Mouse (Mus musculus): ENCODE measurements around the gene Zdhhc9. TPM values are rescaled to one million over a fixed set of nuclear protein-coding genes. Genes with fewer than 3 reads are reported as not detected.

Gene Zdhhc9
- polyA plus RNA-seq, 1 experiment from 2014 or later = 3.9 TPM

DNA sequence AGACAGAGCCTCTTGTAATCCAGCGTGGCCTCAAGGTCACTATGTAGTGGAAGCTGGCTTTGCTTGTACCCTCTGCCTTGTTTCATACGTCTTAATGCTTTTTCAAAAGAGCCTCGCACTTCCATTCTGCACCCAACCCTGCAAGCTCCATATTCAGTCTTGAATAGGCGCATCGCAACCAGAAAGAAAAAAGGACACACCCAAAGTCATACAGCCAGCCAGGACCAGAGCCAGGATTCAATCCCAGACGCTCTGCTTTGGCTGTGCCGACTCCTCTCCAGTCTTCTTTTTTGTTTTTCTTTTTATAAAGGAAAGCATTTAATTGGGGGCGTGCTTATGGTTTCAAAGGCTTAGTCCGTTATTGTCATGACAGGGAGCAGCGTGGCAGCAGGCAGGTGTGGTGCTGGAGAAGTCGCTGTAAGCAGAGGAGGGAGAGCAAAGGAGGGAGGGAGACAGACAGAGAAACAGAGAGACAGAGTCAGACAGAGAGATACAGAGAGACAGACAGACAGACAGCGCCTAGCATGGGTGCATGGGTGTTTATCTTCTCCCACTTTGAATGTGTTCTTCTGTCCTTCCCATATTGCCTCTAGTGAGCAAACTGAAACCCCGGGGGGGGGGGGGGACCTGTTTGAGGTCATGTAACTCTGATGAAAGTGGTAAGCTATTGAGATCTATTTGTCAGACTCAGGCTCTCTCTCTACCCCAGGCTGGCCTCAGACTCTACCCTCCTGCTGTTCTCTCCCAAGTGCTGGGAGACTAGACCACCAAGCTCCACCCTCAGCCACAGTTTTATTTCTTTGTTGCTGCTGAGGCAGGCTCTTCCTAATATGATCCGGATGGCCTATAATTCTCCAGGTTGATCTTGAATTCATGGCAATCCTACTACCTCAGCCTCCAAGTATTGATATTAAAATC lies 69.1 kb downstream of the Zdhhc9 start:
- Histone ChIP-seq H3K27me3 (replicated peaks; ENCODE audit: insufficient read depth, low read length) (no peaks in the 10 kb centered on the region), H3K36me3 (ENCODE audit: insufficient read depth, low read length) (no peaks in the 10 kb centered on the region), H3K27ac (ENCODE audit: low read length) (peak overlapping the region; percentile 9; the same call in 1 of the 2 replicates), H3K4me1 (ENCODE audit: insufficient read depth, low read depth, low read length) (no peaks in the 10 kb centered on the region), H3K4me3 (ENCODE audit: low read depth, low read length) (no peak overlapping the region), H3K9me3 (ENCODE audit: low read length) (no peaks in the 10 kb centered on the region), H3K4me2 (replicated peaks; ENCODE audit: low read depth, low read length) (no peak overlapping the region), H3K9ac (replicated peaks; ENCODE audit: low read depth) (no peak overlapping the region)
- WGBS = 44% methylated on average over 13 of the region's 14 CpGs
- DNase-seq (ENCODE audit: low spot score) (no peak), ATAC-seq (no peak)
- TF ChIP-seq CTCF (IDR thresholded peaks at IDR 0.05) = no peak
- TF ChIP-seq EP300 (IDR thresholded peaks at IDR 0.05) = no peak

DNA sequence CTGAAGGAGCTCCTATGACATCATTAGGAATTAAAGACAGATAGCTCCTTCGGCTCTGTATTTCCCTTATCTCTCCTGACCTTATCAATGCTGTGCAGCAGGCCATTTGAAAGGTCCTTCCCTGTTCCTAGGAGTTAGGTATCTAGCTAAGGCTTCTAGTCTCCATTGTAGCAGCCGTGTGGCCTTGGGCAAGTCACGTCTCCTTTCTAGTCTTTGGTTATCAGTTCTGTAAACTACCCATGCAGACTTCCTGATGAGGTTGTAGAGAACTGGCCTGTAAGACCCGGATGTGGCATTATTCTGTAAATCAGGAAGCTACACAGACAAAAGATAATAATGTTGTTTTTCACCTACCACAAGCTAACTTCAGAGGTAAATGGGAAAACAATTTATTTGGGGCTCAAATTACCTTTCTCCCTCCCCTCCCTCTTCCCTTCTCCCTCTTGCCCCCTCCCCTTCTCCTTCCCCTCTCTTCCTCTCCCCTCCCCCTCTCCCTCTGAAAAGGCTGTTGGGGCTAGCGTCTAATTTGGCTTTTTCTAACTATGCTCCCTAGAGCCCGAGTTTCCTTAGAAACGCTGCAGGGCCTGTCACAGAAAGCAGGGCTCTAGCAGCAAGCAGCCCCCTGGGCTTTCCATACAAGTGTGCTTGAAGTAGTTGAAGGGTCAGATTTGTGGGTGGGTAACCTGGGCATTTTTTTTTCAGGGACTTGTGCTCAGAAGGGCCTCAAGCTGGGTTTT lies 70.0 kb downstream of the Zdhhc9 start:
- WGBS = 34% methylated on average over 7 of the region's 7 CpGs
- no peaks in the 10 kb centered on the region for H3K9me3 ChIP-seq (ENCODE audit: low read length)
- H3K36me3 ChIP-seq (ENCODE audit: insufficient read depth, low read length) = no peaks in the 10 kb centered on the region
- no peak overlapping the region for H3K4me2 ChIP-seq (replicated peaks; ENCODE audit: low read depth, low read length)
- DNase-seq (ENCODE audit: low spot score) (peak; percentile 18), ATAC-seq (no peak)
- no peak overlapping the region for H3K4me3 ChIP-seq (ENCODE audit: low read depth, low read length)
- TF ChIP-seq CTCF (IDR thresholded peaks at IDR 0.05) (no peak), EP300 (IDR thresholded peaks at IDR 0.05) (no peak)
- no peak overlapping the region for H3K9ac ChIP-seq (replicated peaks; ENCODE audit: low read depth)
- H3K27me3 ChIP-seq (replicated peaks; ENCODE audit: insufficient read depth, low read length) = no peaks in the 10 kb centered on the region
- no peak overlapping the region for H3K27ac ChIP-seq (ENCODE audit: low read length)
- no peaks in the 10 kb centered on the region for H3K4me1 ChIP-seq (ENCODE audit: insufficient read depth, low read depth, low read length)

DNA sequence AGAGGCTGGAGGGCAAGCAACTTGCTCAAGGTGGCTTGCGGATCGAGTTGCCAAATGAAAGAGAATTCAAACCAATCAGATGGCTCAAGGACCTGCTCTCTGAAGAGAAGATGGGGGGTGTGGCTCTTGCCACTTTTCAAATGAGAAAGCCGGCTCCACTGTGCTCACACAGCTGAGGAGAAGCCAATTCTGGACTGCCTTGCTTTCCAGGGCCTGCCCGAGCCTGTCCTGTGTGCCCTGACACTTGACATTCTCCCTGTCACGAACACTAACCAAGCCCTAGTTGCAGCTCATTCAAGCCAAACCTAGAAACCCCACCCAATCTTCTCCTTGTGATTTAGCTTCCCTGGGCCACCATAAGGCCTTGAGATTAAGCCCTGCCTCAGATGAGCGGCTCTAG lies 70.7 kb downstream of the Zdhhc9 start:
- no peaks in the 10 kb centered on the region for H3K4me1 ChIP-seq (ENCODE audit: insufficient read depth, low read depth, low read length)
- H3K27ac ChIP-seq (ENCODE audit: low read length) = no peak overlapping the region
- no peak for TF ChIP-seq CTCF (IDR thresholded peaks at IDR 0.05)
- TF ChIP-seq EP300 (IDR thresholded peaks at IDR 0.05) = no peak
- H3K9ac ChIP-seq (replicated peaks; ENCODE audit: low read depth) = no peak overlapping the region
- 57% methylated on average over 6 of the region's 6 CpGs for WGBS
- H3K4me3 ChIP-seq (ENCODE audit: low read depth, low read length) = no peak overlapping the region
- peak; percentile 30; the same call in 1 of the 2 replicates for ATAC-seq
- no peaks in the 10 kb centered on the region for H3K27me3 ChIP-seq (replicated peaks; ENCODE audit: insufficient read depth, low read length)
- H3K4me2 ChIP-seq (replicated peaks; ENCODE audit: low read depth, low read length) = no peak overlapping the region
- no peaks in the 10 kb centered on the region for H3K9me3 ChIP-seq (ENCODE audit: low read length)
- no peak for DNase-seq (ENCODE audit: low spot score)
- H3K36me3 ChIP-seq (ENCODE audit: insufficient read depth, low read length) = no peaks in the 10 kb centered on the region

DNA sequence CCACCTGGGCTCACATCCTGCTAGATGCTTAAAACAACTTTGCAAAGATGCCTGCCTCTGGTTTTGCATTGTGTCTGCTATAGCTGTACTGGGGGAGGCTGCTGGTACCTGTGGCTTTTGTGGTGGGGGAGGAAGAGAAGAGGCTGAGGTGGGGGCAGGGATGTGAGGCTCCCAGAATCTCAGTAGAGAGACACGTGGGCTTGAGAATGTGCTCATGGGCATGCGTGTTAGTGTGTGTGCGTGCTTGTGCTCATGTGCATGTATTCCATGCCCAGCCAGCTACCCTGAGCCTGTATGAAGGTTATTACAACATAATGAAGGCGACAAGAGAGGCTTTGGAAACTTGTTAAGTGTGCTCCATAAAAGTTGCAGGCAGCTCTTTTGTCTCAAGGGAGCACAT lies 71.7 kb downstream of the Zdhhc9 start:
- no peaks in the 10 kb centered on the region for H3K9me3 ChIP-seq (ENCODE audit: low read length)
- no peaks in the 10 kb centered on the region for H3K36me3 ChIP-seq (ENCODE audit: insufficient read depth, low read length)
- no peaks in the 10 kb centered on the region for H3K4me1 ChIP-seq (ENCODE audit: insufficient read depth, low read depth, low read length)
- no peak overlapping the region for H3K4me3 ChIP-seq (ENCODE audit: low read depth, low read length)
- ATAC-seq = no peak
- no peak overlapping the region for H3K9ac ChIP-seq (replicated peaks; ENCODE audit: low read depth)
- no peak overlapping the region for H3K4me2 ChIP-seq (replicated peaks; ENCODE audit: low read depth, low read length)
- WGBS = 83% methylated on average over 4 of the region's 4 CpGs
- H3K27ac ChIP-seq (ENCODE audit: low read length) = no peak overlapping the region
- no peak for DNase-seq (ENCODE audit: low spot score)
- TF ChIP-seq EP300 (IDR thresholded peaks at IDR 0.05) (no peak), CTCF (IDR thresholded peaks at IDR 0.05) (no peak)
- H3K27me3 ChIP-seq (replicated peaks; ENCODE audit: insufficient read depth, low read length) = no peaks in the 10 kb centered on the region

DNA sequence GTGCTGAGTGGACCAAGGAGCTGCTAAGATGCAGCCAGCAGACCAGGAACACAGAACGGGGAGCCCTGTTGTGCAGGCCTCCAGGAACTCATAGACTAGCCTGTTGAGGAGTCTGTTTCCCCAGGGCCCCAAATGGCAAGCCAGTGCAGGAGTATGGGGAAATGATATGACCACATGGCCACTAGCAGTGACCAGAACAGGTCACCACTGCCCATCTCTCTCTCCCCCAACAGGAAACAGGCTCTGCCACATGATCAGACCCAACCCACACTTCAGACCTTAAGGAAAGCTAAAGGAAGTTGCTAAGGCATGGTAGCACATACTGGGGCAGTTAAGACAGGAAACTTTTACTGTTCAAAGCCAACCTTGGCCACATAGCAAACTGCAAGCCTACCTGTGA lies 79.5 kb downstream of the Zdhhc9 start:
- WGBS = 50% methylated on average over 1 of the region's 1 CpGs
- no peak for DNase-seq (ENCODE audit: low spot score)
- TF ChIP-seq CTCF (IDR thresholded peaks at IDR 0.05) (no peak), EP300 (IDR thresholded peaks at IDR 0.05) (no peak)
- Histone ChIP-seq H3K9me3 (ENCODE audit: low read length) (no peaks in the 10 kb centered on the region), H3K4me1 (ENCODE audit: insufficient read depth, low read depth, low read length) (no peaks in the 10 kb centered on the region), H3K27ac (ENCODE audit: low read length) (no peak overlapping the region), H3K4me3 (ENCODE audit: low read depth, low read length) (no peak overlapping the region), H3K4me2 (replicated peaks; ENCODE audit: low read depth, low read length) (no peak overlapping the region), H3K36me3 (ENCODE audit: insufficient read depth, low read length) (no peaks in the 10 kb centered on the region), H3K9ac (replicated peaks; ENCODE audit: low read depth) (no peak overlapping the region), H3K27me3 (replicated peaks; ENCODE audit: insufficient read depth, low read length) (no peaks in the 10 kb centered on the region)
- ATAC-seq = no peak

DNA sequence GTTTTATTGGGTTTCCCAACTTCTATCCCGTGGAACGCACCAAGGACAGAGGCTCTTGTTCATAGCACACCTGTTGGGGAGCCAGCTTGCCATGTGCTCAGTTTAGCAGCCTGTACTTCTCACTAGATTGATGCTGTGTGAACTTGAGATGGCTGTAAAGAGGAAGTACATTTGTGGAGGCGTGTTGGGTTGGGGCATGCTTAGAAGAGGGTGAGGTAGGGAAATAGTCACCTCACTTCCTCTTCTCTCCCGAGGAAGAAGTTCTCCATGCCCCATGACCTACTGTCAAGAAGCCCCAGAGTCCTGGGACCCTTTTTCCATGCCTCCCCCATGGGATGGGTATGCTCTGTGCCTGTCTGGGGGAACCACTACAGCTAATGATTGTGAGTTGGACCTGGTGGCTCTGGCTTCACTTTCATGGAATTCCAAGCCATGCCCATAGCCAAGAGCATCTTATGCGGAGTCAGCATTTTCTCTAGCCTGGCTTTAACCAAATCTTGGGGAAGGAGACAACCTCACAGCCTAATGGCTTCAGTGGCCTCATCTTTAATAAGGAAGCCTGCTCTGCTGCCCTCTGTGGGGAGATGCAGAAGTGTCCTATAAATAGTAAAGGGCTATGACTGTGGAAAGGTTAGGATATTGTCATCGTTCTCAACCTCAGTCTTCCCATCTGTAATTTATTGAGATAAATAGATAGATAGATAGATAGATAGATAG lies 81.0 kb downstream of the Zdhhc9 start:
- no peak overlapping the region for H3K9ac ChIP-seq (replicated peaks; ENCODE audit: low read depth)
- no peaks in the 10 kb centered on the region for H3K27me3 ChIP-seq (replicated peaks; ENCODE audit: insufficient read depth, low read length)
- H3K36me3 ChIP-seq (ENCODE audit: insufficient read depth, low read length) = no peaks in the 10 kb centered on the region
- WGBS = 69% methylated on average over 6 of the region's 6 CpGs
- no peak overlapping the region for H3K27ac ChIP-seq (ENCODE audit: low read length)
- ATAC-seq = no peak
- no peak overlapping the region for H3K4me2 ChIP-seq (replicated peaks; ENCODE audit: low read depth, low read length)
- H3K4me1 ChIP-seq (ENCODE audit: insufficient read depth, low read depth, low read length) = no peaks in the 10 kb centered on the region
- H3K9me3 ChIP-seq (ENCODE audit: low read length) = no peaks in the 10 kb centered on the region
- DNase-seq (ENCODE audit: low spot score) = no peak
- H3K4me3 ChIP-seq (ENCODE audit: low read depth, low read length) = no peak overlapping the region
- TF ChIP-seq EP300 (IDR thresholded peaks at IDR 0.05) (no peak), CTCF (IDR thresholded peaks at IDR 0.05) (peak; percentile 38)

Measured in lung, postnatal 0 days (tissue).